Mouse (Mus musculus) granulocyte monocyte progenitor cell, adult 5-6 weeks (primary cell): ENCODE results near the gene Tsc22d2. TPM values are rescaled to one million over a fixed set of nuclear protein-coding genes. Genes with fewer than 3 reads are reported as not detected.
"Not testable (repeated sequence)": the region's sequence is repeated elsewhere in the genome, so short reads cannot be mapped to it uniquely, and the experiment has no call there.

Experiments
- ATAC-seq: replicated peaks from 2 replicates; pipeline ENCODE4 v1.8.0; 2016; ENCODE audit warnings: mild to moderate bottlenecking, moderate TSS enrichment, inconsistent platforms; ENCODE audit not compliant: poor library complexity, severe bottlenecking
- total RNA-seq, 2 experiments: library from RNA; stranded (forward) in 1 of 2; stranded (reverse) in 1 of 2; fragments of 200-712, 200-1000 nt in 1 of 2; fragments of >200 nt in 1 of 2; fragmentation: Nextera tagmentation in 1 of 2; gene quantifications; 2 replicates each; pipeline ENCODE4 v1.2.3; 2014 to 2017

Gene Tsc22d2
- total RNA-seq, 2 experiments from 2014 or later = 9.2 to 11.0 TPM

- no peak for ATAC-seq
These were observed 4.5 kb downstream of the Tsc22d2 start for GRCm38 (mm10) chr3:58418724-58419705.

DNA sequence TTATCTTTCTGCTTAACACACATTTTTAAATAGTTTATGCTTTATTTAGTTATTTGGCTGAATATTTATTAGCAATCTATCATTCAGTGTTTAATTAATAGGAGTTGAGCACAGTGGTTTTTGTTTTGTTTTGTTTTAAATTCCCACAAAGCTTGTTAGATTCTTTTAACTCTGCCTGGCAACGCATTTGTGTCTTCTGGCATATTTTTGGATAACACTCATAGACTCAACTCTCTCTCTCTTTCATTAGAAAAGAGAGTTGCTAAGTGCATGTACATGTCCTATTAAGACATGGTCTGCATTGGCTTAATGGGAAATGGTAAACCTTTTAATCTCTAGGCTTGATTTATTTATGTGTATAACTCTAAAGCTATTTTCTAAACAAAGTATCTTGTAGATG lies 14.3 kb downstream of the Tsc22d2 start:
- no peak for ATAC-seq

DNA sequence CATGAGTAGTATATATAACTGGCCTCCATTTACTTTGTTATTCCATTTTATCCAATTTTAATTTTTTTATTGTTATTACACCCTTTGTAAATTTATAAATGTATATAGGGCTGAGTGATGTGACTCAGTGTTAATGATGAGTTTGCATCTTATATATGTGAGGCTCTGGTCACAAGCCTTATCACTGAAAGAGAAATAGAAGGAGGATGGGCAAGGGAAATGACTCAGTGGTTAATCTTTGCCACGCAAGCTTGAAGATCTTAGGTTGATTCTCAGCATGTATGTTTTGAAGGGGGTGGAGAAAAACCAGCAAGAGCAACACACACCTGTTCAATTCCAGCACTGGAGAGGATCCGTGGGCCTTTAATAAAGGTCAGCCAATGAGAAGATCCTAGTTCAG lies 19.9 kb downstream of the Tsc22d2 start:
- ATAC-seq = no peak

DNA sequence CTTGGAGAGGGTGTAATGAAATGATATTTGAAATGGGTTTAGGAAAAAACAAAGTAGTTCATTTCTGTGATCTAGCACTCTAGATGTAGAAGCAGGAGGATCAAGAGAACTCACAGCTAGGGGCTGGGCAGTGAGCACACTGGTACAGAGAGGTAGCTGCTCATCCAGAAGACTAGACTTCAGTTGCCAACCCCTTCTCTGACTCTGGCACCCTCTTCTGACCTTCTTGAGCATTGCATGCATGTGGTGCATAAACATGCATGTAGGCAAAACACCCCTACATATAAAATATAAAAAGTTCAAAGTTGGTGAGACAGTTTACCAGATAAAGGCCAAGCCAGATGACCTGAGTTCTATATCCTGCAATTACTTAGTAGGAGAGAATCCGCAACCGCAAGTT lies 33.7 kb downstream of the Tsc22d2 start:
- peak; percentile 56 for ATAC-seq

- peak; percentile 87 for ATAC-seq
These were observed 35.0 kb downstream of the Tsc22d2 start for GRCm38 (mm10) chr3:58449487-58449886.

GRCm38 (mm10) chr3:58454414-58455205 lies 40.1 kb downstream of the Tsc22d2 start:
- no peak for ATAC-seq

- no peak for ATAC-seq
These were observed 40.7 kb downstream of the Tsc22d2 start for GRCm38 (mm10) chr3:58455255-58455654.

GRCm38 (mm10) chr3:58469655-58470437 lies 55.3 kb downstream of the Tsc22d2 start:
- peak; percentile 90 for ATAC-seq

DNA sequence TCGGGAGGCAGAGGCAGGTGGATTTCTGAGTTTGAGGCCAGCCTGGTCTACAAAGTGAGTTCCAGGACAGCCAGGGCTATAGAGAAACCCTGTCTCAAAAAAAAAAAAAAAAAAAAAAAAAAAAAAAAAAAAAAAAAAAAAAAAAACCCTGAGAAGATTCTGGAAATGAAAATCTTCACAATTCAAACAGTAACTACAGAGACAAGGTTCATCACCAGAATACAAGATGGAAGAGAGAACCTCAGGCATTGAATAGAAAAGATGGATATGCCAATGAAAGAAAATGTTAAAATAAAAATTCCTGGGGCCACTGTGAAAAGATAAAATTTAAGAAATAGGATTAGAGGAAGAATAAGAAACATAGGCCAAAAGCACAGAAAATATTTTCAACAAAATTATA lies 60.8 kb downstream of the Tsc22d2 start:
- ATAC-seq = not testable (repeated sequence)

- ATAC-seq = no peak
These were observed 64.4 kb downstream of the Tsc22d2 start for GRCm38 (mm10) chr3:58478755-58479455.

DNA sequence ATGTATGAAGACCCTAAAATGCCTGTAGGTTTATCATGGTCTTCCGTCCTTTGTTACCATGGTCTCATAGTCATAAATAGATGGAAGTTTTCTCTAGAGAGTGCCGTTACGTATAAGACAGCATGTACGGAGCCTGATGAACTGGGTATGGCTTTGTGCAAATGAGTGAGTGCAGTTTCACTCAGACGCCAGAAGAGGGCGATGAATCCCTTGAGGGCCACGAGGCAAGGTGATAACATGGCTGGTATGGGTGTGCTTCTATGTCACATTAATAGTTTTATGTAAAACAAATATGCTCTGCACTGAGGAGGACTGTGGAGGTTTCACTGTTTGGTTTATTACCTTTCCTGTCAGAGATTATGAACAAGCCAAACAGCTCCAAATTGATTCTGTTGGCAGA lies 71.4 kb downstream of the Tsc22d2 start:
- ATAC-seq = peak; percentile 81

DNA sequence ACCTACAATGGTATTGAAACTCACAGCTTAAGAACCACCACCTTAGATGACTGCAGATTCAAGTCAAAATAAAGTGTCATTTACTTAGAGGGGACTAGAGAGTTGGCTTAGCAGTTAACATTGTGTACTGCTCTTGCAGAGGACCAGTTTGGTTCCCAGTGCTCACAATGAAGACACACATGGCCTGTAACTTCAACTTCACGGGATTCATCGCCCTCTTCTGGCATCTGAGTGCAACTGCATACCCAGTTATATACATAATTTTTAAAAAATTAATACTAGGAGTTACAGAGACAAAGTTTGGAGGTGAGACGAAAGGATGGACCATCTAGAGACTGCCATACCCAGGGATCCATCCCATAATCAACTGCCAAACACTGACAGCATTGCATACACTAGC lies 72.6 kb downstream of the Tsc22d2 start:
- ATAC-seq = no peak

GRCm38 (mm10) chr3:58487999-58488775 lies 73.7 kb downstream of the Tsc22d2 start:
- peak; percentile 57 for ATAC-seq

DNA sequence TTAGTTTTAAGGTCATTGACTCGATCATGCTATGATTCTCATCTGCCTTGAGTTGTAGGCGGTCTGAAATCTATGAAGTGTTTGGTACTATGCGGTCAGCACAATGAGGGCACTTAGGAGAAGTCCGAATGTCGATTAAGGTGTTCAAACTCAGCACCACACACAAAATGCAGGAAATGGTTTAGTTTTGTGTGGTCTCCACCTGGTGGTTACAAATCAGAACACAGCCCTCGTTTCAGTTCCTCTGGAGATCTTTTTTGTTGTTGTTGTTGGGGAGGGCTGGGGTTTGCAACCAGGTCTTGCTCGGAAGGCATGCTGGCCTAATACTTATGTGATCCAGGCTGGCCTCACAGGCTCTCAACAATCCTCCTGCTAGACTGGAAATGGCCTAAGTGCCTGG lies 76.3 kb downstream of the Tsc22d2 start:
- peak; percentile 70 for ATAC-seq

- ATAC-seq = no peak
These were observed 79.1 kb downstream of the Tsc22d2 start for GRCm38 (mm10) chr3:58493621-58494020.

DNA sequence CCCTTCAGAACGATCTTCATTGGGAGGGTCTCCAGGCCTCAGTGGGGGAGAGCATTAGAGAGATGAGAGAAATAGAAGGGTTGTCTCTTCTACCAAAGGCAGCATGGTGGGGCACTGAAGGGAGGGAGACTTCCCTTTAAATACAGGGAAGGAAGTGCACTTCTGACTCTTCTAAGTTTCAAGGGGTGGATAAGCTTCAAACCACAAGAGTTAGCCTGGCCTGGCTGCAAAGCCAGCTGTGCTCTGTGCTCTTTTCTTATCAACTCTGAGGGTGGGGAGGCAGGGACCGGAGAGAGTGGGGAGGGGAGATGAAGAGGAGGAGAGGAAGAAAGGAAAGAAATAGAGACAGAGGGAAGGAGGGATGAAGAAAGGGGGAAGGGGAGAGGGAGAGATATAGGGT lies 87.4 kb downstream of the Tsc22d2 start:
- peak; percentile 99 for ATAC-seq

GRCm38 (mm10) chr3:58503720-58504333 lies 89.3 kb downstream of the Tsc22d2 start:
- no peak for ATAC-seq

GRCm38 (mm10) chr3:58504676-58505075 lies 90.2 kb downstream of the Tsc22d2 start:
- no peak for ATAC-seq
